Mouse (Mus musculus) c-Kit-positive CD71-positive TER-119-negative erythroid progenitor cells, embryonic 14.5 days (primary cell): ENCODE data around the gene Abhd2.
"Not testable (repeated sequence)": the region's sequence is repeated elsewhere in the genome, so short reads cannot be mapped to it uniquely, and the experiment has no call there.

Source experiments
- DNase-seq: peaks from one replicate; pipeline ENCODE4 v3.0.0-alpha.2; 2013; ENCODE audit warnings: low read depth

The Abhd2 gene

GRCm38 (mm10) chr7:79267690-79268388, 5.2 kb upstream of the Abhd2 start:
- DNase-seq, result no peak

- DNase-seq, result no peak
Observed at GRCm38 (mm10) chr7:79268897-79269296, 4.1 kb upstream of the Abhd2 start.

GRCm38 (mm10) chr7:79269411-79269810, 3.6 kb upstream of the Abhd2 start:
- DNase-seq, result peak; percentile 63

GRCm38 (mm10) chr7:79269866-79270265, 3.1 kb upstream of the Abhd2 start:
- peak; percentile 63 for DNase-seq

GRCm38 (mm10) chr7:79270961-79271387, 2.0 kb upstream of the Abhd2 start:
- DNase-seq, result peak; percentile 59

GRCm38 (mm10) chr7:79271861-79272788, 874 bp upstream of the Abhd2 start:
- DNase-seq, result peak; percentile 41

GRCm38 (mm10) chr7:79273738-79274472, 906 bp downstream of the Abhd2 start:
- no peak for DNase-seq

- no peak for DNase-seq
Observed at GRCm38 (mm10) chr7:79274473-79275010, 1.5 kb downstream of the Abhd2 start.

GRCm38 (mm10) chr7:79275345-79275744, 2.3 kb downstream of the Abhd2 start:
- DNase-seq, result no peak

GRCm38 (mm10) chr7:79278432-79278831, 5.4 kb downstream of the Abhd2 start:
- no peak for DNase-seq

- no peak for DNase-seq
Observed at GRCm38 (mm10) chr7:79279376-79280029, 6.5 kb downstream of the Abhd2 start.

GRCm38 (mm10) chr7:79282883-79283670, 10.1 kb downstream of the Abhd2 start:
- no peak for DNase-seq

GRCm38 (mm10) chr7:79283671-79283941, 10.6 kb downstream of the Abhd2 start:
- DNase-seq, result not testable (repeated sequence)

- DNase-seq, result peak; percentile 72
Observed at GRCm38 (mm10) chr7:79284160-79284888, 11.3 kb downstream of the Abhd2 start.

- DNase-seq, result no peak
Observed at GRCm38 (mm10) chr7:79284889-79285280, 11.9 kb downstream of the Abhd2 start.

- no peak for DNase-seq
Observed at GRCm38 (mm10) chr7:79285408-79285807, 12.4 kb downstream of the Abhd2 start.

- DNase-seq, result no peak
Observed at GRCm38 (mm10) chr7:79287226-79287625, 14.2 kb downstream of the Abhd2 start.

- no peak for DNase-seq
Observed at GRCm38 (mm10) chr7:79287928-79288327, 14.9 kb downstream of the Abhd2 start.

- DNase-seq, result no peak
Observed at GRCm38 (mm10) chr7:79288422-79288821, 15.4 kb downstream of the Abhd2 start.

GRCm38 (mm10) chr7:79293605-79294232, 20.7 kb downstream of the Abhd2 start:
- DNase-seq, result no peak
